ENCODE assay signal across 23 mouse cellular contexts in the genomic region with DNA sequence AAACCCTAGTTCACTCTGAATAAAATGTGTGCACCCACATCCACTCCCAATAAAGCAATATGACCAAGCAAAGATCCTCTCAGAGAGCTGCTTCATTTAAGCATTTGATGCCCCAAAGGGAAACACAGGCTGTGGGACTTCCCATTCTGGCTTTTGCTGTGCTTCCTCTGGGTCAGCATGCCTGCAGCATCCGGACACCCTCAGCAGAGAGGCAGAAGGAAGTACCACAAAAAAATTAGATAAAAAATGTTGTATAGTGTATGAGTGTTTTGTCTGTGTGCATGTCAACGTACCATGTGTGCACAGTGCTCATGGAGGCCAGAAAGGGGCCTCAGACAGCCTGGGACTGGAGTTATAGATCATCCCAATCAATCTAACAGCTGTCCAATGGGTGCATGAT. TPM values are rescaled to one million over a fixed set of nuclear protein-coding genes. Genes with fewer than 3 reads are reported as not detected.
"Had no signal": no experiment of that assay in that cellular context is flagged by ENCODE, and none has a peak within 500 bp of the region (broad histone marks: within the 10 kb centered on the region; RNA-seq: fewer than 3 reads in every experiment).

No protein-coding gene starts in this region.

- H3K27me3 ChIP-seq: limb, embryonic 15.5 days; midbrain, embryonic 12.5 days; neural tube, embryonic 15.5 days had no signal

- H3K4me1 ChIP-seq: limb, embryonic 15.5 days; neural tube, embryonic 15.5 days had no signal

- H3K4me3 ChIP-seq: limb, embryonic 15.5 days; midbrain, embryonic 12.5 days; neural tube, embryonic 15.5 days had no signal

- H3K27ac ChIP-seq: kidney, postnatal 0 days; limb, embryonic 15.5 days; liver, embryonic 14.5 days; midbrain, embryonic 12.5 days; neural tube, embryonic 15.5 days had no signal

- H3K4me2 ChIP-seq: limb, embryonic 15.5 days; midbrain, embryonic 12.5 days; neural tube, embryonic 15.5 days had no signal

- H3K9ac ChIP-seq: limb, embryonic 15.5 days; liver, embryonic 14.5 days; midbrain, embryonic 12.5 days; neural tube, embryonic 15.5 days had no signal

- DNase-seq: kidney, adult 9 months; kidney, postnatal 36 days; layer of hippocampus, adult 9-11 months; layer of hippocampus, postnatal 36 days; lung, adult 18-20 months; lung, postnatal 36 days; right cerebral cortex, adult 18-20 months; right cerebral cortex, postnatal 25 days; thymus, adult 18-20 months; thymus, postnatal 14 days had no signal

- ATAC-seq: midbrain, embryonic 16.5 days had no signal

- H3K36me3 ChIP-seq: limb, embryonic 15.5 days; midbrain, embryonic 12.5 days; neural tube, embryonic 15.5 days had no signal

RNA-seq across cellular contexts. Expression of a gene that starts 2.2 kb away (rescaled TPM):
- total RNA-seq: layer of hippocampus, adult 18-20 months; layer of hippocampus, postnatal 36 days; left cerebral cortex, adult 8-10 months; left cerebral cortex, postnatal 25 days; megakaryocyte-erythroid progenitor cell, adult 5-6 weeks had no signal
- polyA plus RNA-seq: neural tube, embryonic 15.5 days had no signal

RNA-seq across cellular contexts. Expression of a gene that starts 14.3 kb away (rescaled TPM):
- total RNA-seq: layer of hippocampus, adult 18-20 months; layer of hippocampus, postnatal 36 days; megakaryocyte-erythroid progenitor cell, adult 5-6 weeks had no signal
- polyA plus RNA-seq: limb, embryonic 11.5 days; midbrain, embryonic 12.5 days; midbrain, embryonic 16.5 days; neural tube, embryonic 11.5 days; neural tube, embryonic 15.5 days; stomach, embryonic 14.5 days had no signal

RNA-seq across cellular contexts. Expression of a gene that starts 29.3 kb away (rescaled TPM):
- total RNA-seq: layer of hippocampus, adult 18-20 months; layer of hippocampus, postnatal 36 days; left cerebral cortex, postnatal 25 days had no signal
- polyA plus RNA-seq: midbrain, embryonic 16.5 days; neural tube, embryonic 15.5 days; stomach, embryonic 14.5 days had no signal

RNA-seq across cellular contexts. Expression of a gene that starts 54.1 kb away (rescaled TPM):
- polyA plus RNA-seq: neural tube, embryonic 11.5 days had no signal
